Mouse (Mus musculus) lung, postnatal 0 days (tissue): Measurements from ENCODE around the gene 1700014D04Rik. TPM values are rescaled to one million over a fixed set of nuclear protein-coding genes. Genes with fewer than 3 reads are reported as not detected.

Source experiments
- ATAC-seq: fragments of 200-750 bp; cut with Nextera tagmentation; 2 replicates; pipeline ENCODE4 v1.8.0; 2017; ENCODE audit warnings: moderate library complexity
- DNase-seq: peaks from one replicate; pipeline ENCODE4 v3.0.0-alpha.2; 2016; ENCODE audit warnings: low spot score
- H3K27ac ChIP-seq: fragments of 300-500 bp; sonication (generic); 2 replicates; pipeline ENCODE4 v1.5.1; 2014; ENCODE audit warnings: antibody characterized with exemption, mild to moderate bottlenecking, low read length, mixed read lengths
- H3K27me3 ChIP-seq: fragments of 300-500 bp; sonication (generic); replicated peaks from 2 replicates; pipeline ENCODE4 v1.6.1; 2014; ENCODE audit warnings: low read length, mixed read lengths; ENCODE audit not compliant: insufficient read depth
- H3K36me3 ChIP-seq: fragments of 300-500 bp; sonication (generic); 2 replicates; pipeline ENCODE4 v1.6.1; 2014; ENCODE audit warnings: low read length, mixed read lengths; ENCODE audit not compliant: insufficient read depth
- H3K4me1 ChIP-seq: fragments of 300-500 bp; sonication (generic); 2 replicates; pipeline ENCODE4 v1.6.1; 2014; ENCODE audit warnings: antibody characterized with exemption, low read depth, low read length, mixed read lengths; ENCODE audit not compliant: insufficient read depth
- H3K4me2 ChIP-seq: fragments of 300-500 bp; sonication (generic); replicated peaks from 2 replicates; pipeline ENCODE4 v1.6.1; 2014; ENCODE audit warnings: low read depth, mild to moderate bottlenecking, low read length, moderate library complexity, mixed read lengths
- H3K4me3 ChIP-seq: fragments of 300-500 bp; sonication (generic); 2 replicates; pipeline ENCODE4 v1.5.1; 2014; ENCODE audit warnings: low read depth, low read length
- H3K9ac ChIP-seq: fragments of 300-500 bp; sonication (generic); replicated peaks from 2 replicates; pipeline ENCODE4 v1.6.1; 2014; ENCODE audit warnings: low read depth, mild to moderate bottlenecking
- H3K9me3 ChIP-seq: fragments of 300-500 bp; sonication (generic); 2 replicates; pipeline ENCODE4 v1.6.1; 2016; ENCODE audit warnings: low read length, mixed read lengths
- CTCF ChIP-seq: IDR thresholded peaks from 2 replicates; pipeline ENCODE4 v1.5.1; 2016; ENCODE audit warnings: antibody characterized with exemption, mild to moderate bottlenecking
- EP300 ChIP-seq: IDR thresholded peaks from 2 replicates; pipeline ENCODE4 v1.6.1; 2016; ENCODE audit warnings: antibody characterized with exemption, mild to moderate bottlenecking, control low read depth
- WGBS: fragments of 180-500 bp; shearing (Covaris S2); extraction: QIAGEN DNeasy Blood & Tissue Kit; methylation state at CpG from one replicate; pipeline ENCODE4 v1.1.7; 2014; 5-methylcytosine and 5-hydroxymethylcytosine counted together
- polyA plus RNA-seq: library from polyadenylated mRNA; unstranded; fragments of >200 nt; fragmentation: Nextera tagmentation; extraction: Ambion mirVana; gene quantifications from 2 replicates; pipeline ENCODE4 v1.2.1, GENCODE M21; 2015

The 1700014D04Rik gene
- polyA plus RNA-seq, 1 experiment from 2014 or later, result 0.05 TPM

DNA sequence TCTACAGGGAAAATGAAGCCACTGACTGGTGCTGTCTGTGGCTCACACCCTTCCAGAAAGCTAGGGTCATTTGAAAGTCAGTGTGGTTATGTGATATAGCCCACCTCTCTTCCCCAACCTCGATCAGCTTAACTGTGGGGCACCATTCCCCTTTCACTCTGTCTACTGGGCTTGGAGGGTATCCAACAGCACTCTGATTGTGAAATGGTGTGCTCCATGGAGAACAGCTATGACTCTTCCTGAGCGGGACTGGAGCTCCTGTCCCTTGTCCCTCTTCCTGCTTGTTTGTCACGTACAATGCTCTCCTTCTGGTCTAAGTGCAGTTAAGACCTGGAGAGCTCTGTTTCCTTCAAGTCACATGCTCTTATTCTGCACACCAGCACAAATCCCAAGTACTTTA is 28.6 kb upstream of the 1700014D04Rik start:
- no peak for TF ChIP-seq CTCF
- TF ChIP-seq EP300, result peak; percentile 5; the same call in 1 of the 2 replicates
- WGBS, result 30% methylated on average over 3 of the region's 3 CpGs
- H3K27ac ChIP-seq, result peak overlapping the region; percentile 44
- peaks cover 23% of the 10 kb centered on the region; the same call in 1 of the 2 replicates for H3K4me1 ChIP-seq
- DNase-seq (peak; percentile 75), ATAC-seq (peak; percentile 61)
- H3K4me3 ChIP-seq, result no peak overlapping the region
- no peaks in the 10 kb centered on the region for H3K9me3 ChIP-seq
- no peak overlapping the region for H3K9ac ChIP-seq
- 0 out of 2 replicates have a peak overlapping the region, but pooled peaks have one; percentile 9 for H3K4me2 ChIP-seq
- no peaks in the 10 kb centered on the region for H3K27me3 ChIP-seq
- H3K36me3 ChIP-seq, result peaks cover 16% of the 10 kb centered on the region

DNA sequence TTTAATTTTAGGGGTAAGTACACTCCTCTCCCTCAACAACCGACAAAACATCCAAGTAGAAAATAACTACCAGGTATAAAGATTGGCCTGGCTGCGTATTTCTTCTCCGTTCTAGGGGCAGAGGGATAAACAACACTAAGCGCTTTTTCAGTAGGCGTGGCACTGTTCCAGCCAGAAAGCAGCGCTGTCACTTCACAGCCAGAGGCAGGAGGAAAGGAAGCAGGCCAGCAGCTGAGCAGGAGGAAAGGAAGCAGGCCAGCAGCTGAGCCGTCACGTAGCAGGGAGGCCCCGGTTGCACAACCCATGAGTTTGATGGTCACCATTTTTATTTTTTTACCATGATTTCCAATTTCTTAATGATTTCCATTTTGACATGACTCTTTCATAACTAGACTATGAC is 24.7 kb upstream of the 1700014D04Rik start:
- ATAC-seq (peak; percentile 25), DNase-seq (peak; percentile 96)
- H3K4me1 ChIP-seq, result peaks cover 26% of the 10 kb centered on the region; the same call in 1 of the 2 replicates
- peak overlapping the region; percentile 99 for H3K27ac ChIP-seq
- H3K9ac ChIP-seq, result no peak overlapping the region
- WGBS, result 9% methylated on average over 9 of the region's 9 CpGs
- no peak for TF ChIP-seq CTCF
- TF ChIP-seq EP300, result peak; percentile 54
- peak overlapping the region; percentile 78; the same call in 1 of the 2 replicates for H3K4me2 ChIP-seq
- H3K4me3 ChIP-seq, result 0 out of 2 replicates have a peak overlapping the region, but pooled peaks have one; percentile 82
- no peaks in the 10 kb centered on the region for H3K9me3 ChIP-seq
- H3K27me3 ChIP-seq, result no peaks in the 10 kb centered on the region
- peaks cover 7% of the 10 kb centered on the region for H3K36me3 ChIP-seq

DNA sequence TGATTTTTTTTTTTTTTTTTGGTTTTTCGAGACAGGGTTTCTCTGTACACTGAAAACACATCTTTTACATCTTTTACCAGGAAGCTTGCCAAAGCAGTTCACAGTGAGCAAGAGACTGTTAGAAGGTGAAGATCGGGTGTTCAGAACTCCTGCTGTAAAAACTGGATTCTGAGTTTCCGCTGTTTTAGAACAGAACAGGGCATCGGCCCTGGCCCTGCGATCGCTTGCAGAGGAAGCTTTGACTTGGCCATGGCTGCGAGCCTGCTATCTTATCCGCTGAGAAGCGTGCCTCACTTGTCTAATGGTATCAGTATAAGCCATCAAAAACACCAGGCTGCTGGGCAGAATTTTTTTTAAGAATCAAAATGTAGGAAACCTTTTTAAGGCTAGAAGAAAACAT is 24.3 kb upstream of the 1700014D04Rik start:
- Histone ChIP-seq H3K27me3 (no peaks in the 10 kb centered on the region), H3K4me1 (peaks cover 23% of the 10 kb centered on the region; the same call in 1 of the 2 replicates), H3K9me3 (no peaks in the 10 kb centered on the region), H3K4me3 (peak overlapping the region; percentile 82), H3K4me2 (peak overlapping the region; percentile 78), H3K36me3 (peaks cover 7% of the 10 kb centered on the region), H3K27ac (peak overlapping the region; percentile 99), H3K9ac (peak overlapping the region; percentile 37; the same call in 1 of the 2 replicates)
- 32% methylated on average over 9 of the region's 9 CpGs for WGBS
- ATAC-seq, result no peak
- TF ChIP-seq EP300 (no peak), CTCF (no peak)
- peak; percentile 53 for DNase-seq

GRCm38 (mm10) chr13:59770164-59770562 is 23.6 kb upstream of the 1700014D04Rik start:
- Histone ChIP-seq H3K36me3 (peaks cover 7% of the 10 kb centered on the region), H3K27me3 (no peaks in the 10 kb centered on the region), H3K4me2 (peak overlapping the region; percentile 78), H3K9ac (peak overlapping the region; percentile 60), H3K27ac (peak overlapping the region; percentile 99), H3K4me1 (peaks cover 24% of the 10 kb centered on the region; the same call in 1 of the 2 replicates), H3K9me3 (no peaks in the 10 kb centered on the region), H3K4me3 (peak overlapping the region; percentile 82)
- TF ChIP-seq CTCF, result peak; percentile 55
- peak; percentile 39; the same call in 1 of the 2 replicates for TF ChIP-seq EP300
- under 1% methylated on average over 28 of the region's 28 CpGs for WGBS
- ATAC-seq (peak; percentile 67), DNase-seq (peak; percentile 93)

DNA sequence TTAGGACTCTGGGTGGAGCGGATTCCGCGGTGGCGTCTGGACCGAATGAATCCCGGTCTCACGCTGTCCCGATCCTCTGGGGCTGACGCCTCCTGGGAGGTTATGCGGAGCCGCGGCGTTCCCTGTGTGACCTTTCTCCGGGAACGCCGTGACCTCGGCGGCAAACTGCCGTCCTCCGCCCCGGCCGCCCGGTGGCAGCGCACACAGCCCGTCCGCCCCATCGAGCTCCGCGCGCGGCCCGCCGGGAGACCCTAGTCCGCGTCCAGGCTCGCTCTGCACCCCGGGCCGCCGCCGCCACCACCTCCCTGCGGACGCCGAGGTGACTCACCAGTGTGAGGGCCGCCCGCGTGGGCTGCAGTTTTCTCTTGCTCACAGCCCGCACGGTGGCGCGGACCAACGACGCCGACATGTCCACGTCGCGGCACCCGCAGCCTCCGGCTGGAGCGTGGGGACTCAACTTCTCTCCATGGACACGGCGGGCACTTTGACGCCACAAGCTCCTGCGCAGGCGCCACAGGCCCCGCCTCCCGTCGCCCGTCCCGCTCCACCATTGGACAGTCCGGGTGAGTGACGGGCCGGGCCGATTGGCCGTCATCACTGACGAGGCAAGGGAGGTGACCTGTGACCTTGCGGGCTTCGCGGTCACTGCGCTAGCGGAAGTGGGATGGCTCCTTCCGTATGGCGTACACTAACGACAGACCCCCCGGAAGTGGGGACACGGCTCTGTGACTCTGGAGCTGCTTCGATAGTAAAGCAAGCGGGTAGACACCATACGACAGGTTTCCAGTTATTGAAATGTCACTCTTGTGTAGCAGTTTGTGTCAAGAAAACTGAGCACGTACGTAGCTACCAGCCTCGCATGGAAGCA is 23.0 kb upstream of the 1700014D04Rik start, which contains the start of gene Isca1:
Gene Isca1, minus strand, starts transcription at position 515 of the 868 bp plus-strand sequence.
- Histone ChIP-seq H3K4me2 (peak within 1 kb of the TSS; percentile 78), H3K27ac (peak within 1 kb of the TSS; percentile 99)
- under 1% methylated on average over 74 of the region's 91 CpGs for WGBS

GRCm38 (mm10) chr13:59768531-59768930 is 22.0 kb upstream of the 1700014D04Rik start:
- Histone ChIP-seq H3K4me2 (peak overlapping the region; percentile 78), H3K9me3 (no peaks in the 10 kb centered on the region), H3K36me3 (peaks cover 7% of the 10 kb centered on the region), H3K27me3 (no peaks in the 10 kb centered on the region), H3K9ac (peak overlapping the region; percentile 87), H3K4me3 (peak overlapping the region; percentile 82), H3K4me1 (peaks cover 20% of the 10 kb centered on the region; the same call in 1 of the 2 replicates), H3K27ac (peak overlapping the region; percentile 99)
- 12% methylated on average over 13 of the region's 13 CpGs for WGBS
- no peak for TF ChIP-seq EP300
- no peak for TF ChIP-seq CTCF
- ATAC-seq (no peak), DNase-seq (peak; percentile 49)

More for the DNA sequence above, 23.0 kb upstream of the 1700014D04Rik start, which contains the start of gene Isca1:
- ATAC-seq (peak; percentile 96), DNase-seq (peak; percentile 98)
- no peaks in the 10 kb centered on the region for H3K27me3 ChIP-seq
- peak within 1 kb of the TSS; percentile 82 for H3K4me3 ChIP-seq
- peaks cover 7% of the 10 kb centered on the region for H3K36me3 ChIP-seq
- peak; percentile 16 for TF ChIP-seq CTCF
- no peak for TF ChIP-seq EP300
- H3K9ac ChIP-seq, result peak within 1 kb of the TSS; percentile 87
- peaks cover 24% of the 10 kb centered on the region; the same call in 1 of the 2 replicates for H3K4me1 ChIP-seq
- no peaks in the 10 kb centered on the region for H3K9me3 ChIP-seq
